Mouse (Mus musculus): ENCODE measurements around the gene Snrpd2.

Gene Snrpd2

GRCm38 (mm10) chr7:19179173-19179572, 29.7 kb downstream of the Snrpd2 start:
- DNase-seq = peak; percentile 77

GRCm38 (mm10) chr7:19179936-19180335, 30.4 kb downstream of the Snrpd2 start:
- no peak for DNase-seq

- DNase-seq = peak; percentile 75
Observed at GRCm38 (mm10) chr7:19180862-19181429, 31.4 kb downstream of the Snrpd2 start.

- no peak for DNase-seq
Observed at GRCm38 (mm10) chr7:19184250-19184649, 34.7 kb downstream of the Snrpd2 start.

GRCm38 (mm10) chr7:19184758-19185157, 35.2 kb downstream of the Snrpd2 start:
- DNase-seq = peak; percentile 56

- no peak for DNase-seq
Observed at GRCm38 (mm10) chr7:19194676-19195075, 45.2 kb downstream of the Snrpd2 start.

GRCm38 (mm10) chr7:19196676-19197075, 47.2 kb downstream of the Snrpd2 start:
- DNase-seq = no peak

- DNase-seq = no peak
Observed at GRCm38 (mm10) chr7:19197985-19198384, 48.5 kb downstream of the Snrpd2 start.

- DNase-seq = no peak
Observed at GRCm38 (mm10) chr7:19201660-19202059, 52.1 kb downstream of the Snrpd2 start.

GRCm38 (mm10) chr7:19202065-19202850, 52.7 kb downstream of the Snrpd2 start:
- no peak for DNase-seq

All from kidney, postnatal 14 days (tissue).